Mouse (Mus musculus): ENCODE results near the gene Sprr3. TPM values are rescaled to one million over a fixed set of nuclear protein-coding genes. Genes with fewer than 3 reads are reported as not detected.
"Not testable (repeated sequence)": the region's sequence is repeated elsewhere in the genome, so short reads cannot be mapped to it uniquely, and the experiment has no call there.

The Sprr3 gene
- not detected in 2 replicates for polyA plus RNA-seq (2015; fragmentation: Nextera tagmentation; extraction: Ambion mirVana)

DNA sequence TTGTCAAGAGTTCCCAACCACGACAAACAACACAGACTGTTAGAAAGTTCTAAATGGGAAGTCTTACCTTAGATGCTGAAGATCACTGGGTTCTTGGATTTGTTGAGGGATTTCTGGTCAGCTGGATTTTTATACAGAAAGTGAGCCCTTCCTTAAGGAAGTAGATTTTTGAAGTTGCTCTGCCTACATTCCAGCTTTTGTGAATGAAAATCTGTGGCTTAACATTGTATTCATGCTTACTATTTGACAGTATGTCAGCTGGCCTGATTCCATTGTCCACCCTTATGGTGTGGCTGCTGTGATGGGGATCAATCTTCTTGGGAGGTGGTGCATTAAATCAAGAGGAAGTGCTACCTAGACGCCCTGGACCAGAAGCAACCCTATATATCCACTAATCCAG is at the start of gene Sprr3:
Gene Sprr3, minus strand, starts transcription at position 101 of the 400 bp plus-strand sequence.
- Histone ChIP-seq H3K9me3 (no peaks in the 10 kb centered on the region), H3K9ac (no peak within 1 kb of the TSS), H3K27me3 (no peaks in the 10 kb centered on the region), H3K27ac (replicated peaks) (no peak within 1 kb of the TSS), H3K4me1 (replicated peaks) (no peaks in the 10 kb centered on the region), H3K4me3 (no peak within 1 kb of the TSS), H3K4me2 (no peak within 1 kb of the TSS), H3K36me3 (no peaks in the 10 kb centered on the region)
- ATAC-seq (ENCODE audit: low FRiP score, low read depth) = no peak
- WGBS = 69% methylated on average over 2 of the region's 2 CpGs

DNA sequence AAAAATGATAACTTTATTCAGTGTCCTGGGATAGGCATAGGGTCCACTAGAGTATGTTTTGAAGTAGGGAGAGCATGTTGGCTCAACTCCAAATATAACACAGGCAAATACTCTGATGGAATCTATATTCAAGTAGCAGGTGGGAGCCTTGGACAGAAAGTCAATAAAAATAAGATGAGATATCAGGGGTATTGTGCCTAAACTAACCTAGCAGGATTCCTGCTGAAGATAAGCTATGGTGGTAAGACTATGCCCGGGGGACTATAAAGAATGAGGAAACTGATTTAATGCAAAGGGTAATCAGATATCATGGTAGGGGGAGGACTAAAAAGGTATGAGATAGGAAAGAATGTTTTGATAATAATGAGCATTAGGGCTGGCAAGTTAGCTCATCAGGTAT is 49.7 kb upstream of the Sprr3 start:
- H3K4me1 ChIP-seq (replicated peaks) = no peaks in the 10 kb centered on the region
- ATAC-seq (ENCODE audit: low FRiP score, low read depth) = no peak
- H3K9ac ChIP-seq = no peak overlapping the region
- H3K9me3 ChIP-seq = no peaks in the 10 kb centered on the region
- H3K27ac ChIP-seq (replicated peaks) = no peak overlapping the region
- 83% methylated on average over 1 of the region's 1 CpGs for WGBS
- no peaks in the 10 kb centered on the region for H3K36me3 ChIP-seq
- no peak overlapping the region for H3K4me2 ChIP-seq
- no peak overlapping the region for H3K4me3 ChIP-seq
- no peaks in the 10 kb centered on the region for H3K27me3 ChIP-seq

DNA sequence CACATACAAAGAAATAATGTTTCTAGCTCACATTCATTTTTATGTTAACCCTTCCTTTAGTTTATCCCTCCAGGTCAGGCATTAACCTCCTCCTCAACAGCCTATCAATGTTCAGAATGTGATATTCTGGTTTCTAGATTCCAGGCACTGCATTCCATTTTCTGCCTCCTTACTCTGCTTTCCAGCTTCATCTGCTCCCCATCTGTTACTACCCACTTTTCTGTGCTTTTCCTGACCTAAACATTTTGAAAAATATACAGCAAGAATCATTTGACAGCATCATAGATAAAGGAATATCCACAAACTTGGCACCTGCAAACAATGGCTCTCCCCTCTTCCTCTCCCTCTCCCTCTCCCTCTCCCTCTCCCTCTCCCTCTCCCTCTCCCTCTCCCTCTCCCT is 45.0 kb upstream of the Sprr3 start:
- no peaks in the 10 kb centered on the region for H3K4me1 ChIP-seq (replicated peaks)
- ATAC-seq (ENCODE audit: low FRiP score, low read depth) = no peak
- no peak overlapping the region for H3K4me2 ChIP-seq
- H3K27ac ChIP-seq (replicated peaks) = no peak overlapping the region
- no peaks in the 10 kb centered on the region for H3K9me3 ChIP-seq
- H3K4me3 ChIP-seq = no peak overlapping the region
- no peak overlapping the region for H3K9ac ChIP-seq
- no peaks in the 10 kb centered on the region for H3K36me3 ChIP-seq
- H3K27me3 ChIP-seq = no peaks in the 10 kb centered on the region

DNA sequence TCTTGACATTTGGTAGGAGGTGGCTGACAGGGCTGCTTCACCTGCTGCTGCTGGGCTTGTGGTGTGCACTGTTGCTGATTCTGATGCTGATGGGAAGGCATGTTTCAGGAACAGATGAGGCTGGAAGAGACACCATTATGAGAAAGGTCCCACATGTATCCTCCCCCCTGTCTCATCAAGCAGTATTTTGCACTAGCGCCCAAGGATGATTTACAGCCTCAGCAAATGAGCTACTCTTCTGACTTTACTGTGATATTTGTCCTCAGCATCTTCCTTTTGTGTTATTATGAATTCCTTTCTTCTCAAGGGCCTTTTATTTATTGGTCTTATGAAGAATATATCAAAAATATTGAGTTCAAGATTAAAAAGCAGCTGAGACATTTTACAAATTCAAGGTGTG is 41.9 kb upstream of the Sprr3 start, which contains the start of gene Sprr4:
Gene Sprr4, minus strand, starts transcription at position 101 of the 400 bp plus-strand sequence.
- H3K4me2 ChIP-seq = no peak within 1 kb of the TSS
- H3K4me3 ChIP-seq = no peak within 1 kb of the TSS
- 96% methylated on average over 1 of the region's 1 CpGs for WGBS
- H3K36me3 ChIP-seq = no peaks in the 10 kb centered on the region
- H3K9ac ChIP-seq = no peak within 1 kb of the TSS
- H3K9me3 ChIP-seq = no peaks in the 10 kb centered on the region
- H3K4me1 ChIP-seq (replicated peaks) = no peaks in the 10 kb centered on the region
- no peaks in the 10 kb centered on the region for H3K27me3 ChIP-seq
- no peak for ATAC-seq (ENCODE audit: low FRiP score, low read depth)
- H3K27ac ChIP-seq (replicated peaks) = no peak within 1 kb of the TSS

DNA sequence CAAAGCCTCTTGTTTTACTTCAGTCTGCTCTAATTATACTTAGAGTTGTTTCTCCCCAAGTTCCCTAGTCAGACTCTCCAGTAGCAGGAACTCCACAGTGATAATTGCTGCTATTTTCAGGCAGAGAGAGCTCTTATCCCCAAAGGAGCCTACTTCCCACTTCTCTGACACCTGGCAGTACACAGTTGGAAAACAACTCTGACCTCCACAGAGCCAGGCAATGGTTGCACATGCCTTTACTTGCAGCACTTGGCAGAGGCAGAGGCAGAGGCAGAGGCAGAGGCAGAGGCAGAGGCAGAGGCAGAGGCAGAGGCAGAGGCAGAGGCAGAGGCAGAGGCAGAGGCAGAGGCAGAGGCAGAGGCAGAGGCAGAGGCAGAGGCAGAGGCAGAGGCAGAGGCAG is 31.7 kb upstream of the Sprr3 start:
- H3K4me1 ChIP-seq (replicated peaks); H3K4me2 ChIP-seq; H3K4me3 ChIP-seq; H3K27ac ChIP-seq (replicated peaks); H3K9me3 ChIP-seq; H3K36me3 ChIP-seq; ATAC-seq (ENCODE audit: low FRiP score, low read depth); H3K9ac ChIP-seq; H3K27me3 ChIP-seq: not testable (repeated sequence)

DNA sequence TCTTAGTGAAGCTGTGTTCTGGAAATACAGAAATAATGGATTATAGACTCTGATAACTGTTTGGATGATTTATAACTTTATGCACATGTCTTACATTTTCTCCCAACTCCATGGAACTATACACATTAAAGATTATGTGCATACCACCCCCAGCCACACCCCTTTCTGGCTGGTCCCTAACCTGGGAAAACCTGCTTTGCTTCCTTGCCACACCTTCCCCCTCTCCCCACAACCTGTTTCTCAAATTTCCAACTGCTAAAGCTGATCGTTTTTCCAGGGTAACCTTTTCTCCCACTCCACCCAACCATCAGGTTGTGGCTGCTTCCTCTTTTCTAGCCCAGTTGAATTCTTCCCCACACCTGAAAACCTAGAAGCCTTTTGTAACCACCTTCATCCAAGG is 27.8 kb upstream of the Sprr3 start:
- Histone ChIP-seq H3K4me3 (no peak overlapping the region), H3K36me3 (no peaks in the 10 kb centered on the region), H3K4me1 (replicated peaks) (no peaks in the 10 kb centered on the region), H3K9ac (no peak overlapping the region), H3K4me2 (no peak overlapping the region), H3K27me3 (no peaks in the 10 kb centered on the region), H3K9me3 (no peaks in the 10 kb centered on the region), H3K27ac (replicated peaks) (no peak overlapping the region)
- WGBS = 53% methylated on average over 1 of the region's 1 CpGs
- no peak for ATAC-seq (ENCODE audit: low FRiP score, low read depth)

DNA sequence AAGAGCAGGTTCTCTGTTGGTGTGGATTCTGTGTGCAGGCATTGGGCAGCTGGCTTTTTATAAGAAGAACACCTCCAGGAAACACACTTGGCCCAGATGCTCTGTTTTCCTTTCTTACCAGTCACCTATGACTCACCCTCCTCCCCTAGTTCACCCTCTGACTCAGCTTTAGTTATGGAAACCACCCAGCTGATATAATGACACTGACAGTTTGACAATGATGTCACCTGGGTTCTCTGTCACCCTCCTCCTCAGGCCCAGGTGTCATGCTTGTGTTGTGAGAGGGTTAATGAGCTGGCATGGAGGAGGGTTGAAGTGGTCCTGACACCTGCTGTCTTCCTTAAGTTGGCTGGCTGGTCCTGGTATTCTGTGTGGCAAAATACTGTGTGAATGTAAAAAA is 27.3 kb upstream of the Sprr3 start, which contains the start of gene Sprr1a:
Gene Sprr1a, minus strand, starts transcription at position 33 of the 400 bp plus-strand sequence.
- no peak for ATAC-seq (ENCODE audit: low FRiP score, low read depth)
- H3K9ac ChIP-seq = no peak within 1 kb of the TSS
- no peaks in the 10 kb centered on the region for H3K36me3 ChIP-seq
- H3K4me2 ChIP-seq = no peak within 1 kb of the TSS
- H3K4me1 ChIP-seq (replicated peaks) = no peaks in the 10 kb centered on the region
- no peaks in the 10 kb centered on the region for H3K27me3 ChIP-seq
- no peak within 1 kb of the TSS for H3K27ac ChIP-seq (replicated peaks)
- no peaks in the 10 kb centered on the region for H3K9me3 ChIP-seq
- H3K4me3 ChIP-seq = no peak within 1 kb of the TSS

DNA sequence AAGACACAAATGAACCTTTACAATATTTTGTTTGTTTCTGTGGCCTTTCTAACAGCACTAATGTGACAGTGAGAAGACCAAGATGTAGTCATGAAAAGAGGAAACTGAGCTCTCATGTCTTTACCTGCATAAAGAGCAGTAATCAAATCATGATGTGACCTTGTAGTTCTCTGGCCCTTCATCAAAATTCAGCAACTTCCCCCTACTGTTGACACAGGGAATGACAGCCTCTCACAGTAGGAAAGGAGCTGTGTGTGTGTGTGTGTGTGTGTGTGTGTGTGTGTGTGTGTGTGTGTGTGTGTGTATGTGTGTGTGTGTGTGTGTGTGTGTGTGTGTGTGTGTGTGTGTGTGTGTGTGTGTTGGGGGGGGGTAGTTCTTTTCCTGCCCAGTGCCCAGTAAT is 22.7 kb upstream of the Sprr3 start:
- not testable (repeated sequence) for H3K4me2 ChIP-seq; H3K9me3 ChIP-seq; ATAC-seq (ENCODE audit: low FRiP score, low read depth); H3K27ac ChIP-seq (replicated peaks); H3K36me3 ChIP-seq; H3K4me3 ChIP-seq; H3K27me3 ChIP-seq; H3K9ac ChIP-seq; H3K4me1 ChIP-seq (replicated peaks)

DNA sequence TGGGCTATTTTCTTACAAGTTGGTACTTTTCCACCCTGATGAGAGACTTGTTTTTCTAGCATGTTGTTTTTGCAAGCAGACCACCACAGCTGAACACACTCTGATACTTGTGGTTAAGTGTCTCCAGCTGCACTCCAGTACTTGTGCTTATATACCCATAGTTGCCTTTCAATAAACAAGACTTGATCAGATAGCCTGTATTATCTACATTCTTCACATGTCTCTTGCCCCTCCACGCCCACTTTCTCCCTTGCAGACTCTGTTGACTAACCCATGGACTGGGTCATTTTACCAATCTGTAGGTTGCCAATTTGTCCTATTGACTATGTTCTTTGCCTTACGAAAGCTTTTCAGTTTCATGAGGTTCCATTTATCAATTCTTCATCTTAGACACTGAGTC is 11.6 kb upstream of the Sprr3 start:
- Histone ChIP-seq H3K4me2 (no peak overlapping the region), H3K36me3 (no peaks in the 10 kb centered on the region), H3K4me3 (no peak overlapping the region), H3K9me3 (no peaks in the 10 kb centered on the region), H3K27ac (replicated peaks) (no peak overlapping the region), H3K27me3 (no peaks in the 10 kb centered on the region), H3K9ac (no peak overlapping the region), H3K4me1 (replicated peaks) (no peaks in the 10 kb centered on the region)
- 93% methylated on average over 2 of the region's 2 CpGs for WGBS
- ATAC-seq (ENCODE audit: low FRiP score, low read depth) = no peak

DNA sequence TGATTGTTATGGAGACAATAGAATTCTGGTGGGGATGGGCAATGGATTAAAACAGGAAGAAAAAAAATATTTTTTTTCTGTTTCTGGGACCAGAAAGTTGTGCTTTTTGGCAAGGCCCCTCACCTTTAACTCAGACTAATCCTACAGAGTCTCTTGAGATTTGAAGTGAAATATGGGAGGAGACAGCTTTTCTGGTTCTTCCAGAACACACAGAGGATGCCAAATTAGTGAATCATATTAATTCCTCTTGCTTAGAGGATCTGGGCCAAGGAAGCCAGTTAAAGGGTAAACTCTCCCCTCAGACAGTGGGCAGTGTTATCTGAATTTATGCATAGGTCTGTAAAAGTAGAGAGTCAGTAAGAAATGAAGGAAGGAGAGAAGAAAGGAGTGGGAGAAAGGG is 8.9 kb upstream of the Sprr3 start:
- Histone ChIP-seq H3K27ac (replicated peaks) (no peak overlapping the region), H3K27me3 (no peaks in the 10 kb centered on the region), H3K4me2 (no peak overlapping the region), H3K36me3 (no peaks in the 10 kb centered on the region), H3K4me3 (no peak overlapping the region), H3K9ac (no peak overlapping the region), H3K9me3 (no peaks in the 10 kb centered on the region), H3K4me1 (replicated peaks) (no peaks in the 10 kb centered on the region)
- no peak for ATAC-seq (ENCODE audit: low FRiP score, low read depth)

DNA sequence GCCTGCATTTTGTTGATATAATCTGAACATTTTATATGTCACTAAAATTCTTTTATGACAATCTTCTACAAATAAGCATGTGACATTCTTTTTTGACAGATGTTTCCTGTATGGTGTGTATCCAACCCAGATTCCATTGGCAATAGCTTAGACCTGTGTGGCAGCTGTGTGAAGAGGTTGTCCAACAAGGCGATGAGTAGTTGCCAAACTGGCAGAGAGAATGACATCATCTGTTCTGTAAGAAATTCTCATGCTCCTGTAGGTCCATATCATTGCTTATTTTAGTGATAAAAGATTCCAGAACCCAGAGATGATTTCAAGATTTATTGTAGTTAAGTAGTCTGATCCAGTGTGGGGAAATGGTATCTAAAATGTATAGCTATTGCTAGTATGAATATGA is 8.1 kb upstream of the Sprr3 start:
- WGBS = 88% methylated on average over 1 of the region's 1 CpGs
- Histone ChIP-seq H3K27ac (replicated peaks) (no peak overlapping the region), H3K27me3 (no peaks in the 10 kb centered on the region), H3K36me3 (no peaks in the 10 kb centered on the region), H3K4me1 (replicated peaks) (no peaks in the 10 kb centered on the region), H3K9ac (no peak overlapping the region), H3K4me2 (no peak overlapping the region), H3K9me3 (no peaks in the 10 kb centered on the region), H3K4me3 (no peak overlapping the region)
- no peak for ATAC-seq (ENCODE audit: low FRiP score, low read depth)

DNA sequence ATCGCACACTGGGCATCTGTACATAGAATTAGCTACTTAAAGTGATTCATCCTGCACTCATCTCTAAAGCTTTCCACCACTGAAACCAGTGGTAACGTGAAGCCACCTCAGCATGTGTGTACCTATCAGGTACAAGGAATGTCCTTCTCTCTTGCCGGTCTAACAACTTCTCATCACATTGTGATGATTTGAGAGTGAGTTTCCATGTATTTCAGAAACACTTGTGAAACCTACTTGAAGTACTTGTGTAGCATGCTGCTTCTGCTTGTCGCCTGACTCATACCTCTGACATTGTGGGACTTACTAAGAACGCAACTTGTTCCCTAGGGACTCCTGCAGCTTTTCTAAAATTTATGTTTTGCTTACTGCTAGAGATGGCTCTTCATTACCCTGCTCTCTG is 3.4 kb downstream of the Sprr3 start:
- Histone ChIP-seq H3K36me3 (no peaks in the 10 kb centered on the region), H3K27me3 (no peaks in the 10 kb centered on the region), H3K4me1 (replicated peaks) (no peaks in the 10 kb centered on the region), H3K27ac (replicated peaks) (no peak overlapping the region), H3K9me3 (no peaks in the 10 kb centered on the region), H3K9ac (no peak overlapping the region), H3K4me3 (no peak overlapping the region), H3K4me2 (no peak overlapping the region)
- 91% methylated on average over 5 of the region's 5 CpGs for WGBS
- no peak for ATAC-seq (ENCODE audit: low FRiP score, low read depth)

DNA sequence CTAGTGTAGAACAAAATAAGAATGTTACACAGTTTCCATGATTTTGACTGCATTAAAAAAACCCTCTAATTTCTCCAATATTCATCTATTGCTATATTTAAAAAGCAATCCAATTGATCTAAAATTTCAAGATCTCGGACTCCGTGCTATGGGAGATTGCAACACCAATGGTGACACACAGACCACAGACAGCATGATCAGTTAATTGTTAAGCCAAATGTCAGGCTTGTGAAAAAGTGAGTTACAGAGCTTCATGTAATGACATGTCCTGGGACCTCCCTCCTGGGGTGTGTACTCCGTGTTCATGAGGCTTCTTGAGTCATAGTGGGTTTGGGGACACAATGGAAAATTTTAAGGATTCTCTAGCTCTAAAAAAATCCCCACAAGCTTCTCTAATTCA is 18.3 kb downstream of the Sprr3 start:
- H3K9ac ChIP-seq = no peak overlapping the region
- no peaks in the 10 kb centered on the region for H3K9me3 ChIP-seq
- H3K27ac ChIP-seq (replicated peaks) = no peak overlapping the region
- no peak overlapping the region for H3K4me2 ChIP-seq
- no peak for ATAC-seq (ENCODE audit: low FRiP score, low read depth)
- whole genome bisulfite sequencing = 93% methylated on average over 3 of the region's 3 CpGs
- no peak overlapping the region for H3K4me3 ChIP-seq
- H3K36me3 ChIP-seq = no peaks in the 10 kb centered on the region
- no peaks in the 10 kb centered on the region for H3K4me1 ChIP-seq (replicated peaks)
- no peaks in the 10 kb centered on the region for H3K27me3 ChIP-seq
